Mouse (Mus musculus): Measurements from ENCODE around the gene Srpr. TPM values are rescaled to one million over a fixed set of nuclear protein-coding genes. Genes with fewer than 3 reads are reported as not detected.

Srpr gene
- polyA plus RNA-seq, 1 experiment from 2014 or later: 94.4 TPM

- DNase-seq (no peak), ATAC-seq (no peak)
- TF ChIP-seq EP300 (IDR thresholded peaks at IDR 0.05; ENCODE audit: low read depth) (no peak), CTCF (IDR thresholded peaks at IDR 0.05; ENCODE audit: low read depth) (no peak)
- Histone ChIP-seq H3K9me3 (ENCODE audit: low read length) (no peaks in the 10 kb centered on the region), H3K4me2 (ENCODE audit: low read depth, low read length) (no peak overlapping the region), H3K27ac (ENCODE audit: low read depth) (no peak overlapping the region), H3K9ac (replicated peaks) (no peak overlapping the region), H3K4me3 (ENCODE audit: low read depth, low read length) (no peak overlapping the region), H3K27me3 (ENCODE audit: insufficient read depth, low read length) (no peaks in the 10 kb centered on the region), H3K4me1 (ENCODE audit: insufficient read depth) (peaks cover 5% of the 10 kb centered on the region), H3K36me3 (replicated peaks; ENCODE audit: insufficient read depth, low read length) (peaks cover 4% of the 10 kb centered on the region; the same call in 1 of the 2 replicates)
- 81% methylated on average over 7 of the region's 7 CpGs for WGBS (ENCODE audit: insufficient replicate concordance)
These were observed 29.9 kb upstream of the Srpr start for GRCm38 (mm10) chr9:35170071-35170470.

DNA sequence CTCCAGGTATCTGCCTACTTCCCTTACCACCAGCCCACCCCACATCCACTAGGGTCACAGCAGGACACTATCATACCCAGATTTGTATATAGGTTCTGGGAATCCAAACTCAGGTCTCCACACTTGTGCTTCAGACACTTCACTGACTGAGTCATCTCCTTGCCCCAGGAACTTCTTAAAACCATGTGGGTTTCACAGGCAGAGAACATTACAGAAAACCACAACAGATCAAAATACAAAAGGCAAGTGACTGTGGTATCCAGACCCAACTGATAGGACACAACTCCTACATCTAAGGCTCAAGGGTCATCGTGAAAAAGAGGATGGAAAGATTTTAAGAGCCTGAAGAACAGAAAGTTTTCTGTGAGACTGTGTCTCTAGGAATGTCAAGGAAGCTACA, 26.6 kb upstream of the Srpr start:
- no peak overlapping the region for H3K27ac ChIP-seq (ENCODE audit: low read depth)
- no peak for ATAC-seq
- WGBS (ENCODE audit: insufficient replicate concordance): 68% methylated on average over 1 of the region's 1 CpGs
- H3K4me2 ChIP-seq (ENCODE audit: low read depth, low read length): no peak overlapping the region
- TF ChIP-seq EP300 (IDR thresholded peaks at IDR 0.05; ENCODE audit: low read depth) (no peak), CTCF (IDR thresholded peaks at IDR 0.05; ENCODE audit: low read depth) (no peak)
- H3K4me1 ChIP-seq (ENCODE audit: insufficient read depth): peaks cover 7% of the 10 kb centered on the region
- no peaks in the 10 kb centered on the region for H3K27me3 ChIP-seq (ENCODE audit: insufficient read depth, low read length)
- no peak overlapping the region for H3K4me3 ChIP-seq (ENCODE audit: low read depth, low read length)
- H3K9me3 ChIP-seq (ENCODE audit: low read length): no peaks in the 10 kb centered on the region
- H3K9ac ChIP-seq (replicated peaks): no peak overlapping the region
- no peak for DNase-seq
- H3K36me3 ChIP-seq (replicated peaks; ENCODE audit: insufficient read depth, low read length): peaks cover 4% of the 10 kb centered on the region; the same call in 1 of the 2 replicates

GRCm38 (mm10) chr9:35175251-35176123, 24.5 kb upstream of the Srpr start, which contains the start of gene Dcps:
Gene Dcps (minus strand): TSS chr9:35176061.
- peaks cover 7% of the 10 kb centered on the region for H3K4me1 ChIP-seq (ENCODE audit: insufficient read depth)
- H3K4me3 ChIP-seq (ENCODE audit: low read depth, low read length): peak within 1 kb of the TSS; percentile 62
- WGBS (ENCODE audit: insufficient replicate concordance): under 1% methylated on average over 38 of the region's 38 CpGs
- TF ChIP-seq EP300 (IDR thresholded peaks at IDR 0.05; ENCODE audit: low read depth): no peak
- TF ChIP-seq CTCF (IDR thresholded peaks at IDR 0.05; ENCODE audit: low read depth): peak; percentile 48
- peak within 1 kb of the TSS; percentile 98 for H3K4me2 ChIP-seq (ENCODE audit: low read depth, low read length)
- H3K9me3 ChIP-seq (ENCODE audit: low read length): no peaks in the 10 kb centered on the region
- H3K9ac ChIP-seq (replicated peaks): peak within 1 kb of the TSS; percentile 72
- H3K27ac ChIP-seq (ENCODE audit: low read depth): peak within 1 kb of the TSS; percentile 69
- H3K36me3 ChIP-seq (replicated peaks; ENCODE audit: insufficient read depth, low read length): no peaks in the 10 kb centered on the region
- H3K27me3 ChIP-seq (ENCODE audit: insufficient read depth, low read length): no peaks in the 10 kb centered on the region
- peak; percentile 95 for DNase-seq
- ATAC-seq: peak; percentile 99

- Histone ChIP-seq H3K4me1 (ENCODE audit: insufficient read depth) (peaks cover 7% of the 10 kb centered on the region), H3K9ac (replicated peaks) (peak overlapping the region; percentile 72), H3K27ac (ENCODE audit: low read depth) (no peak overlapping the region; the same call in 1 of the 2 replicates), H3K4me2 (ENCODE audit: low read depth, low read length) (peak overlapping the region; percentile 98), H3K4me3 (ENCODE audit: low read depth, low read length) (peak overlapping the region; percentile 62), H3K36me3 (replicated peaks; ENCODE audit: insufficient read depth, low read length) (no peaks in the 10 kb centered on the region), H3K9me3 (ENCODE audit: low read length) (no peaks in the 10 kb centered on the region), H3K27me3 (ENCODE audit: insufficient read depth, low read length) (no peaks in the 10 kb centered on the region)
- no peak for ATAC-seq
- 40% methylated on average over 14 of the region's 14 CpGs for WGBS (ENCODE audit: insufficient replicate concordance)
- no peak for DNase-seq
- TF ChIP-seq EP300 (IDR thresholded peaks at IDR 0.05; ENCODE audit: low read depth) (no peak), CTCF (IDR thresholded peaks at IDR 0.05; ENCODE audit: low read depth) (no peak)
These were observed 23.8 kb upstream of the Srpr start for GRCm38 (mm10) chr9:35176124-35176659.

- DNase-seq (no peak), ATAC-seq (no peak)
- Histone ChIP-seq H3K4me2 (ENCODE audit: low read depth, low read length) (no peak overlapping the region), H3K27me3 (ENCODE audit: insufficient read depth, low read length) (no peaks in the 10 kb centered on the region), H3K4me3 (ENCODE audit: low read depth, low read length) (no peak overlapping the region), H3K9me3 (ENCODE audit: low read length) (no peaks in the 10 kb centered on the region), H3K9ac (replicated peaks) (no peak overlapping the region), H3K36me3 (replicated peaks; ENCODE audit: insufficient read depth, low read length) (peaks cover 14% of the 10 kb centered on the region), H3K4me1 (ENCODE audit: insufficient read depth) (peaks cover 7% of the 10 kb centered on the region; the same call in 1 of the 2 replicates), H3K27ac (ENCODE audit: low read depth) (no peak overlapping the region)
- WGBS (ENCODE audit: insufficient replicate concordance): 45% methylated on average over 2 of the region's 2 CpGs
- TF ChIP-seq EP300 (IDR thresholded peaks at IDR 0.05; ENCODE audit: low read depth): no peak
- no peak for TF ChIP-seq CTCF (IDR thresholded peaks at IDR 0.05; ENCODE audit: low read depth)
These were observed 17.1 kb upstream of the Srpr start for GRCm38 (mm10) chr9:35182832-35183231.

- H3K36me3 ChIP-seq (replicated peaks; ENCODE audit: insufficient read depth, low read length): peaks cover 17% of the 10 kb centered on the region
- TF ChIP-seq CTCF (IDR thresholded peaks at IDR 0.05; ENCODE audit: low read depth): no peak
- TF ChIP-seq EP300 (IDR thresholded peaks at IDR 0.05; ENCODE audit: low read depth): no peak
- DNase-seq: peak; percentile 31
- WGBS (ENCODE audit: insufficient replicate concordance): 35% methylated on average over 5 of the region's 5 CpGs
- H3K4me3 ChIP-seq (ENCODE audit: low read depth, low read length): no peak overlapping the region
- 0 out of 2 replicates have a peak, but pooled peaks have one; percentile 21 for ATAC-seq
- H3K4me1 ChIP-seq (ENCODE audit: insufficient read depth): peaks cover 7% of the 10 kb centered on the region; the same call in 1 of the 2 replicates
- H3K27me3 ChIP-seq (ENCODE audit: insufficient read depth, low read length): no peaks in the 10 kb centered on the region
- no peaks in the 10 kb centered on the region for H3K9me3 ChIP-seq (ENCODE audit: low read length)
- no peak overlapping the region for H3K4me2 ChIP-seq (ENCODE audit: low read depth, low read length)
- H3K27ac ChIP-seq (ENCODE audit: low read depth): no peak overlapping the region
- no peak overlapping the region for H3K9ac ChIP-seq (replicated peaks)
These were observed 16.6 kb upstream of the Srpr start for GRCm38 (mm10) chr9:35183359-35183758.
